Mouse (Mus musculus): ENCODE measurements at regions not wholly inside any gene's neighbourhood (a gene's known extent, or its start where the extent isn't known, plus 50 kb on each side); places are given as distances from the start of the nearest gene placed in this dataset.

DNA sequence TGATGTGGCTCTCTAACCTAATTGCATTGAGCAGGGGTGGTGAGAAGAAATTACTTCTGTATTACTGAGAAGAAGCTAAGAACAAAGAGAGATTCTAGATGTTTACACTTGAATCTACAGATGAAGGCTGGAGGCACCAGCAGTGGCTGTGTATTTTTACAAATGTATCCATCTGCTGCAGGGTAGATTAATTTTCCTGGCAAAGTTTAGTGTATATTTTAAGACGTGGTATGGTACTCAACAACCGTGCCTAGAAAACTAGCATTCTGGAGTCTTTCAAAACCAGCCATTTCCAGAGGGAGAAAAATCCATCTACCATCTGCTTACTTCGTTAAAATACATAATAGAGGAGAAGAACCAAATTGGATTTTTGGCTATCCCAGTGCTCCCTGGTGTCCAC lies 172.6 kb downstream of the Phf3 start:
- Histone ChIP-seq H3K27me3 (ENCODE audit: control insufficient read depth in 1 of 2, insufficient read depth in 2 of 2, low read length in 2 of 2) (no peaks in the 10 kb centered on the region), H3K79me2 (ENCODE audit: control insufficient read depth, insufficient read depth, low read length, poor library complexity) (no peaks in the 10 kb centered on the region), H3K36me3 (ENCODE audit: control insufficient read depth in 1 of 2, insufficient read depth in 2 of 2, low read length in 2 of 2) (no peaks in the 10 kb centered on the region), H3K4me3 (ENCODE audit: control insufficient read depth in 1 of 2, insufficient read depth in 1 of 2, low read depth in 2 of 2, low read length in 2 of 2) (no peak overlapping the region), H3K9ac (ENCODE audit: control insufficient read depth, low read depth, low read length, poor library complexity, severe bottlenecking) (no peak overlapping the region), H3K4me1 (ENCODE audit: control insufficient read depth in 1 of 2, insufficient read depth in 2 of 2, low read length in 2 of 2) (no peaks in the 10 kb centered on the region), H3K27ac (ENCODE audit: control insufficient read depth, low read depth, low read length) (no peak overlapping the region), H3K9me3 (replicated peaks; ENCODE audit: insufficient read depth, low read length) (no peaks in the 10 kb centered on the region)
- DNase-seq (ENCODE audit: low read depth, low spot score) = no peak
- TF ChIP-seq ZMIZ1 (IDR thresholded peaks at IDR 0.05; ENCODE audit: low read depth, low read length) = no peak
- no peak for TF ChIP-seq ZNF384 (IDR thresholded peaks at IDR 0.05; ENCODE audit: low read depth, low read length)
- TF ChIP-seq GATA1 (IDR thresholded peaks at IDR 0.05; ENCODE audit: low read depth, low read length) = no peak
- no peak for TF ChIP-seq CHD2 (IDR thresholded peaks at IDR 0.05; ENCODE audit: low read length)
- TF ChIP-seq MYC (IDR thresholded peaks at IDR 0.05; ENCODE audit: low read depth, low read length) = no peak
- no peak for TF ChIP-seq SMC3 (IDR thresholded peaks at IDR 0.05; ENCODE audit: low read depth, low read length)
- no peak for TF ChIP-seq E2F4 (IDR thresholded peaks at IDR 0.05; ENCODE audit: borderline replicate concordance, low read depth, low read length)
- no peak for TF ChIP-seq CHD1 (IDR thresholded peaks at IDR 0.05; ENCODE audit: low read depth, low read length)
- no peak for TF ChIP-seq USF1 (IDR thresholded peaks at IDR 0.05; ENCODE audit: low read depth, low read length)
- no peak for TF ChIP-seq MEF2A (IDR thresholded peaks at IDR 0.05; ENCODE audit: extremely low read depth, insufficient replicate concordance, low read depth, low read length, poor library complexity, severe bottlenecking)
- TF ChIP-seq RAD21 (IDR thresholded peaks at IDR 0.05; ENCODE audit: low read depth, low read length) = no peak
- no peak for TF ChIP-seq NELFE (IDR thresholded peaks at IDR 0.05; ENCODE audit: low read depth, low read length)
- TF ChIP-seq EP300 (IDR thresholded peaks at IDR 0.05; ENCODE audit: low read depth in 1 of 2, low read length in 2 of 2) = no peak
- TF ChIP-seq JUND (IDR thresholded peaks at IDR 0.05; ENCODE audit: low read depth, low read length) = no peak
- no peak for TF ChIP-seq UBTF (IDR thresholded peaks at IDR 0.05; ENCODE audit: borderline replicate concordance, insufficient read depth, low read depth, low read length)
- no peak for TF ChIP-seq ZKSCAN1 (IDR thresholded peaks at IDR 0.05; ENCODE audit: low read depth, low read length)

DNA sequence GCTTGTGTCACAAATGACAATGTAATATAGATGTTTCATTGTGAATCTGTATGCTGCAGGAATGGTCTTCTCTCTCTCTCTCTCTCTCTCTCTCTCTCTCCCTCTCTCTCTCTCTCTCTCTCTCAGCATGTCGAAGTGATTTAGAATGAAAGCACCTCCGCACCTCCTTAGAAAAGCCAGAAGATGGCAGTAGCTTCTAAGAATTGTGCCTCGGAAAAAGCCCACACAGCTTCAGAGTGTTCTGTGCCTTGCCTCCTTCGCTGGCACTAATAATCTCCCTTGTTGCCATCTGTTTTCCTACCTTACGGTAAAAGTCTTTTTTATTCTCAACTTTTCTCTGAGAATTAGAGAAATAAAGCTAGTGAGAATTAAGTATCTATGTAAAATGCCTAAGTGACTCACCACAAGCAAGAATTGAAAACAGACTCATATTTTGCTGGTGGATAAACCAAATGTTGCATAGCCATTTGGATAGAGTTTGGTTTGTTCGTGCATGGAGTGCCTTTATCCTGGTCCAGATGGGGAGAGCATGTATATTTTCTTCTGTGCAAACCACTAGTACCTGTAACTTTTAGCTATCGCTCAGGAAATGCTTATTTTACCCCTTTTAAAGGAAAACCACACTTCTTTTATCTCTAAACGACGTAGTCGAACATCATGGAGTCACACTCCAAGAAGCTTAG lies 173.2 kb downstream of the Phf3 start:
- DNase-seq (ENCODE audit: low read depth, low spot score) = no peak
- TF ChIP-seq ZNF384 (IDR thresholded peaks at IDR 0.05; ENCODE audit: low read depth, low read length) (no peak), ZKSCAN1 (IDR thresholded peaks at IDR 0.05; ENCODE audit: low read depth, low read length) (no peak), UBTF (IDR thresholded peaks at IDR 0.05; ENCODE audit: borderline replicate concordance, insufficient read depth, low read depth, low read length) (no peak), CTCF (IDR thresholded peaks at IDR 0.05 in 2 of 3, conservative IDR thresholded peaks at IDR 0.05 in 1 of 3; ENCODE audit: control insufficient read depth in 1 of 3, insufficient read depth in 1 of 3, low read depth in 2 of 3, low read length in 3 of 3, poor library complexity in 1 of 3, severe bottlenecking in 1 of 3) (peak in 1 of 3 experiments; percentile 7; a peak in 1 of 6 replicates), ETS1 (IDR thresholded peaks at IDR 0.05; ENCODE audit: low read depth, low read length) (no peak), ZMIZ1 (IDR thresholded peaks at IDR 0.05; ENCODE audit: low read depth, low read length) (no peak), NRF1 (IDR thresholded peaks at IDR 0.05; ENCODE audit: insufficient read depth, low read depth, low read length, poor library complexity, severe bottlenecking) (no peak), MYC (IDR thresholded peaks at IDR 0.05; ENCODE audit: low read depth, low read length) (no peak)
- H3K36me3 ChIP-seq (ENCODE audit: control insufficient read depth in 1 of 2, insufficient read depth in 2 of 2, low read length in 2 of 2) = no peaks in the 10 kb centered on the region
- no peak overlapping the region for H3K4me3 ChIP-seq (ENCODE audit: control insufficient read depth in 1 of 2, insufficient read depth in 1 of 2, low read depth in 2 of 2, low read length in 2 of 2)
- no peaks in the 10 kb centered on the region for H3K79me2 ChIP-seq (ENCODE audit: control insufficient read depth, insufficient read depth, low read length, poor library complexity)
- no peak overlapping the region for H3K9ac ChIP-seq (ENCODE audit: control insufficient read depth, low read depth, low read length, poor library complexity, severe bottlenecking)
- H3K27ac ChIP-seq (ENCODE audit: control insufficient read depth, low read depth, low read length) = no peak overlapping the region
- H3K27me3 ChIP-seq (ENCODE audit: control insufficient read depth in 1 of 2, insufficient read depth in 2 of 2, low read length in 2 of 2) = no peaks in the 10 kb centered on the region
- H3K4me1 ChIP-seq (ENCODE audit: control insufficient read depth in 1 of 2, insufficient read depth in 2 of 2, low read length in 2 of 2) = no peaks in the 10 kb centered on the region
- no peaks in the 10 kb centered on the region for H3K9me3 ChIP-seq (replicated peaks; ENCODE audit: insufficient read depth, low read length)
